Mouse (Mus musculus): ENCODE measurements around the gene Dhdh. TPM values are rescaled to one million over a fixed set of nuclear protein-coding genes. Genes with fewer than 3 reads are reported as not detected.

The Dhdh gene
- polyA plus RNA-seq, 1 experiment, result 2.4 TPM

- Histone ChIP-seq H3K4me1 (replicated peaks; ENCODE audit: control insufficient read depth, insufficient read depth, low read length) (peaks cover 25% of the 10 kb centered on the region), H3K27me3 (ENCODE audit: control insufficient read depth, insufficient read depth, low read length) (no peaks in the 10 kb centered on the region), H3K27ac (ENCODE audit: control insufficient read depth, insufficient read depth, low read length) (peak overlapping the region; percentile 86), H3K36me3 (ENCODE audit: control insufficient read depth, insufficient read depth, low read length) (no peaks in the 10 kb centered on the region), H3K4me3 (ENCODE audit: control insufficient read depth, insufficient read depth, low read length) (peak overlapping the region; percentile 62)
- DNase-seq, result peak; percentile 43
- WGBS, result 21% methylated on average over 7 of the region's 7 CpGs
- TF ChIP-seq POLR2A (IDR thresholded peaks at IDR 0.05; ENCODE audit: control insufficient read depth, extremely low read depth, insufficient read depth, low read length, poor library complexity) (no peak), CTCF (IDR thresholded peaks at IDR 0.05; ENCODE audit: borderline replicate concordance, control insufficient read depth, extremely low read depth, insufficient read depth, low read length, poor library complexity) (no peak)
These were observed 38.0 kb upstream of the Dhdh start for GRCm38 (mm10) chr7:45526474-45527120.

DNA sequence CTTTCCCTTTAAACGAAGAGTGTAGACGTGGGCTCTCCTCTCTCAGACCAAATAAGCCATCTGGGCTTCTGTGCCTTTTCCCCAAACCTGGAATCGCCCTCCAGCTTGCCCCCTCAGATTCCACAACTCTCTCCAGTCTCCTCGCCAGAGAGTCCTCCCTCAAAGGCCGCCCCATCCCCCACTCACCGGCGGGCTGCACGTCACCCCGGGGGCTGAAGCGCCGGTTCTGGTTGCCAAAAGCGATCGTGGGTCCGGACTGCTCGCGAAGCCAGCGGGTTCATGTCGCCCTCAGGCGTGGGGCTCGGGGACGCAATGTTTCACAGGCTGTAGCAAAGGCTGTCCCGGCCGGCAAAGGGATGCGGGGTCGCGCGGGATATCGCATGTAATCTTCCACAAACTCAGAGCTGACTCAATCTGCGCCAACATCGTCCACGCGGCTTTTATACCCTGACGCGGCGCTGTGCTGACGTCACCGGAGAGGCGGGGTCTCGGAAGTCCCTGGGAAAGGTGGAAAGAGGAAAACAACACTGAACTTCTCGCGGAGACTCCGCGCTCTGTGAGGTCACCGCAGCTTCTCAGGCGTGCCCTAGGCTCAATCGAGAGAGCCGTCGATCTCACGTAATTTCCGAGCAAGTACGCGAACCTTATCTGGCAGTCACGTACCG lies 37.3 kb upstream of the Dhdh start, which contains the start of the genes Ppp1r15a and Plekha4:
TSS of gene Ppp1r15a (minus strand) at position 460 of the 665 bp plus-strand sequence.
TSS of gene Plekha4 (plus strand) at position 522 of the 665 bp plus-strand sequence.
- peak; percentile 96 for DNase-seq
- peak within 1 kb of the TSS; percentile 86 for H3K27ac ChIP-seq (ENCODE audit: control insufficient read depth, insufficient read depth, low read length)
- H3K4me3 ChIP-seq (ENCODE audit: control insufficient read depth, insufficient read depth, low read length), result peak within 1 kb of the TSS; percentile 62
- peak; percentile 89 for TF ChIP-seq POLR2A (IDR thresholded peaks at IDR 0.05; ENCODE audit: control insufficient read depth, extremely low read depth, insufficient read depth, low read length, poor library complexity)
- TF ChIP-seq CTCF (IDR thresholded peaks at IDR 0.05; ENCODE audit: borderline replicate concordance, control insufficient read depth, extremely low read depth, insufficient read depth, low read length, poor library complexity), result no peak
- no peaks in the 10 kb centered on the region for H3K27me3 ChIP-seq (ENCODE audit: control insufficient read depth, insufficient read depth, low read length)
- H3K4me1 ChIP-seq (replicated peaks; ENCODE audit: control insufficient read depth, insufficient read depth, low read length), result peaks cover 25% of the 10 kb centered on the region
- H3K36me3 ChIP-seq (ENCODE audit: control insufficient read depth, insufficient read depth, low read length), result no peaks in the 10 kb centered on the region
- WGBS, result under 1% methylated on average over 54 of the region's 54 CpGs

DNA sequence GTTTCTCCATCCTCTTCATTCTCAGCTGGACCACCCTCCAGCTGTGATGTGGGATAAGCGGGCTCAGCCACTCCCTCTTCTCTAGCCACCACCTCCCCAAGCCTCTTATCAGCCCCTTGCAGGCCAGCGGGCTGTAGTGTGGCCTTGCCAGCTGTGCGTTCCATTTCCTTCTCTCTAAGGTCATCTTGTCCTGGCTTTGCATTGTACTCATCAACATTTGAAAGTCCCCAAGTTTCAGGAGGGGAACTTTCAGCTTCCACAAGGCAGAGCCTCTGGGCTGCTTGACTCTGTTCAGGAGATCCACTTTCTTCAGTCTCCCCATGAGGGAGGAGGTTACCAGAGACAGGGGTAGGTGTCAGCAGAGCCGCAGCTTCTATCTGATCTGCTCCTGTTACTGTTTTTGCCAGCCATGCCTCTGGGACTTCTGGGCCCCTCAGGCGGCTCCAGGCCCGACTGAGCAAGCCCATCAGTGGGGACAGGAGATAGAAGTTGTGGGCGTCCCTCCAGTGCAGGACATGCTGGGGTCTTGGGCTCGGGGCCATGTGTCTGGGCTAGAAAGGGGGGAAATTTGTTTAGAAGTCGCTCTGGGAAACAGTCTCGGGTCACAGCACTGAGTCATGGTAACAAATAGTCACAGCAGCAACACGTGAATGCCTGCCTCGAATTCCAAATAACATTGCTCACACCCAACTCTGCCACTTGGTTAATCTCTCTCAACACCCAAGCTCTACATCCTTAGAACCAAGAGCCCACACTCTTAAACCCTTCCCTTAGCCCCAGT lies 36.4 kb upstream of the Dhdh start:
- Histone ChIP-seq H3K27me3 (ENCODE audit: control insufficient read depth, insufficient read depth, low read length) (no peaks in the 10 kb centered on the region), H3K4me1 (replicated peaks; ENCODE audit: control insufficient read depth, insufficient read depth, low read length) (peaks cover 25% of the 10 kb centered on the region), H3K36me3 (ENCODE audit: control insufficient read depth, insufficient read depth, low read length) (no peaks in the 10 kb centered on the region), H3K4me3 (ENCODE audit: control insufficient read depth, insufficient read depth, low read length) (peak overlapping the region; percentile 62), H3K27ac (ENCODE audit: control insufficient read depth, insufficient read depth, low read length) (peak overlapping the region; percentile 13; the same call in 1 of the 2 replicates)
- TF ChIP-seq POLR2A (IDR thresholded peaks at IDR 0.05; ENCODE audit: control insufficient read depth, extremely low read depth, insufficient read depth, low read length, poor library complexity) (no peak), CTCF (IDR thresholded peaks at IDR 0.05; ENCODE audit: borderline replicate concordance, control insufficient read depth, extremely low read depth, insufficient read depth, low read length, poor library complexity) (no peak)
- DNase-seq, result no peak
- 43% methylated on average over 12 of the region's 12 CpGs for WGBS

GRCm38 (mm10) chr7:45523678-45524170 lies 35.1 kb upstream of the Dhdh start:
- Histone ChIP-seq H3K36me3 (ENCODE audit: control insufficient read depth, insufficient read depth, low read length) (no peaks in the 10 kb centered on the region), H3K4me3 (ENCODE audit: control insufficient read depth, insufficient read depth, low read length) (no peak overlapping the region), H3K4me1 (replicated peaks; ENCODE audit: control insufficient read depth, insufficient read depth, low read length) (peaks cover 23% of the 10 kb centered on the region), H3K27ac (ENCODE audit: control insufficient read depth, insufficient read depth, low read length) (no peak overlapping the region), H3K27me3 (ENCODE audit: control insufficient read depth, insufficient read depth, low read length) (no peaks in the 10 kb centered on the region)
- TF ChIP-seq CTCF (IDR thresholded peaks at IDR 0.05; ENCODE audit: borderline replicate concordance, control insufficient read depth, extremely low read depth, insufficient read depth, low read length, poor library complexity) (no peak), POLR2A (IDR thresholded peaks at IDR 0.05; ENCODE audit: control insufficient read depth, extremely low read depth, insufficient read depth, low read length, poor library complexity) (no peak)
- 88% methylated on average over 13 of the region's 13 CpGs for WGBS
- DNase-seq, result no peak

GRCm38 (mm10) chr7:45522957-45523676 lies 34.5 kb upstream of the Dhdh start:
- Histone ChIP-seq H3K36me3 (ENCODE audit: control insufficient read depth, insufficient read depth, low read length) (no peaks in the 10 kb centered on the region), H3K4me1 (replicated peaks; ENCODE audit: control insufficient read depth, insufficient read depth, low read length) (peaks cover 23% of the 10 kb centered on the region), H3K27me3 (ENCODE audit: control insufficient read depth, insufficient read depth, low read length) (no peaks in the 10 kb centered on the region), H3K27ac (ENCODE audit: control insufficient read depth, insufficient read depth, low read length) (no peak overlapping the region), H3K4me3 (ENCODE audit: control insufficient read depth, insufficient read depth, low read length) (no peak overlapping the region)
- no peak for DNase-seq
- TF ChIP-seq CTCF (IDR thresholded peaks at IDR 0.05; ENCODE audit: borderline replicate concordance, control insufficient read depth, extremely low read depth, insufficient read depth, low read length, poor library complexity) (no peak), POLR2A (IDR thresholded peaks at IDR 0.05; ENCODE audit: control insufficient read depth, extremely low read depth, insufficient read depth, low read length, poor library complexity) (no peak)
- WGBS, result 91% methylated on average over 18 of the region's 18 CpGs

Measured in thymus, adult 2 months (tissue).